Mouse (Mus musculus): ENCODE measurements around the gene Cuzd1.

GRCm38 (mm10) chr7:131337502-131338068, 15.5 kb upstream of the Cuzd1 start:
- TF ChIP-seq CTCF (IDR thresholded peaks at IDR 0.05; ENCODE audit: control insufficient read depth, insufficient read depth, insufficient read length) (no peak), MAX (IDR thresholded peaks at IDR 0.05) (no peak), MYOG (IDR thresholded peaks at IDR 0.05; ENCODE audit: control insufficient read depth, extremely low read depth, insufficient read length) (no peak), MYOD1 (IDR thresholded peaks at IDR 0.05; ENCODE audit: control insufficient read depth, insufficient read length, low read depth) (no peak), USF1 (IDR thresholded peaks at IDR 0.05; ENCODE audit: low read depth) (no peak), CEBPB (IDR thresholded peaks at IDR 0.05; ENCODE audit: low read depth) (no peak)
